Mouse (Mus musculus) small intestine, adult 2 months (tissue): Measurements from ENCODE around the gene Tomm40l. TPM values are rescaled to one million over a fixed set of nuclear protein-coding genes. Genes with fewer than 3 reads are reported as not detected.
A peak's percentile ranks its signal among the peaks of the same experiment; 100 is the strongest.

Experiments used
- H3K27ac ChIP-seq: fragments of 200-500 bp; 2 replicates; pipeline ENCODE4 v1.5.1; 2012; ENCODE audit warnings: low read depth, low read length, control low read depth, inconsistent platforms; ENCODE audit not compliant: insufficient read depth
- H3K27me3 ChIP-seq: fragments of 200-500 bp; 2 replicates; pipeline ENCODE4 v1.6.1; 2012; ENCODE audit warnings: mild to moderate bottlenecking, moderate library complexity, low read length, inconsistent platforms; ENCODE audit not compliant: control insufficient read depth, insufficient read depth
- H3K36me3 ChIP-seq: fragments of 200-500 bp; 2 replicates; pipeline ENCODE4 v1.6.1; 2012; ENCODE audit warnings: mild to moderate bottlenecking, low read length, control low read depth, inconsistent platforms; ENCODE audit not compliant: control insufficient read depth, insufficient read depth
- H3K4me1 ChIP-seq: fragments of 200-500 bp; 2 replicates; pipeline ENCODE4 v1.6.1; 2012; ENCODE audit warnings: low read length, inconsistent platforms, mixed read lengths; ENCODE audit not compliant: control insufficient read depth, insufficient read depth, insufficient read length
- H3K4me3 ChIP-seq: fragments of 200-500 bp; 2 replicates; pipeline ENCODE4 v1.5.1; 2012; ENCODE audit warnings: low read depth, mild to moderate bottlenecking, control low read depth, inconsistent platforms, low read length, moderate library complexity
- CTCF ChIP-seq: fragments of 200-500 bp; IDR thresholded peaks from 2 replicates; pipeline ENCODE4 v1.5.1; 2012; ENCODE audit warnings: low read depth, mild to moderate bottlenecking, control low read depth, inconsistent platforms, low read length, moderate library complexity, mixed read lengths; ENCODE audit not compliant: insufficient replicate concordance, insufficient read length; ENCODE audit errors: extremely low read depth
- POLR2A ChIP-seq: fragments of 200-500 bp; IDR thresholded peaks from 2 replicates; pipeline ENCODE4 v1.6.1; 2012; ENCODE audit warnings: low read depth, mild to moderate bottlenecking, control low read depth, inconsistent platforms, low read length, moderate library complexity
- WGBS: fragments of 180-500 bp; shearing (Covaris S2); methylation state at CpG from one replicate; pipeline ENCODE4 v1.1.7; 2018; 5-methylcytosine and 5-hydroxymethylcytosine counted together
- polyA plus RNA-seq: library from polyadenylated mRNA; depleted of rRNA; stranded (reverse); fragments of >200 nt; gene quantifications from 2 replicates; pipeline ENCODE4 v1.2.3, GENCODE M21; 2012

Gene Tomm40l
- polyA plus RNA-seq, 1 experiment: 21.2 TPM

GRCm38 (mm10) chr1:171239992-171240744 is 17.9 kb upstream of the Tomm40l start:
- TF ChIP-seq CTCF (no peak), POLR2A (no peak)
- Histone ChIP-seq H3K36me3 (peaks cover 75% of the 10 kb centered on the region), H3K27ac (peak overlapping the region; percentile 35; the same call in 1 of the 2 replicates), H3K4me3 (no peak overlapping the region), H3K4me1 (no peaks in the 10 kb centered on the region; the same call in 1 of the 2 replicates), H3K27me3 (no peaks in the 10 kb centered on the region)
- 75% methylated on average over 15 of the region's 15 CpGs for WGBS

GRCm38 (mm10) chr1:171238463-171238862 is 16.1 kb upstream of the Tomm40l start:
- peaks cover 80% of the 10 kb centered on the region for H3K36me3 ChIP-seq

GRCm38 (mm10) chr1:171237438-171237837 is 15.1 kb upstream of the Tomm40l start:
- no peaks in the 10 kb centered on the region; the same call in 1 of the 2 replicates for H3K4me1 ChIP-seq
- H3K36me3 ChIP-seq: peaks cover 79% of the 10 kb centered on the region
- WGBS: 71% methylated on average over 6 of the region's 6 CpGs
- no peak overlapping the region for H3K27ac ChIP-seq
- H3K27me3 ChIP-seq: no peaks in the 10 kb centered on the region
- TF ChIP-seq POLR2A (no peak), CTCF (no peak)
- no peak overlapping the region for H3K4me3 ChIP-seq

More at GRCm38 (mm10) chr1:171238463-171238862, 16.1 kb upstream of the Tomm40l start:
- no peak overlapping the region for H3K4me3 ChIP-seq
- WGBS: 64% methylated on average over 14 of the region's 14 CpGs
- no peaks in the 10 kb centered on the region; the same call in 1 of the 2 replicates for H3K4me1 ChIP-seq
- no peaks in the 10 kb centered on the region for H3K27me3 ChIP-seq
- TF ChIP-seq POLR2A: no peak
- TF ChIP-seq CTCF: peak; percentile 86
- H3K27ac ChIP-seq: no peak overlapping the region

GRCm38 (mm10) chr1:171235791-171236190 is 13.5 kb upstream of the Tomm40l start:
- H3K27ac ChIP-seq: no peak overlapping the region
- no peaks in the 10 kb centered on the region for H3K27me3 ChIP-seq
- TF ChIP-seq CTCF: no peak
- no peak for TF ChIP-seq POLR2A
- 77% methylated on average over 4 of the region's 4 CpGs for WGBS
- H3K36me3 ChIP-seq: peaks cover 69% of the 10 kb centered on the region
- no peaks in the 10 kb centered on the region for H3K4me1 ChIP-seq
- no peak overlapping the region for H3K4me3 ChIP-seq

- no peaks in the 10 kb centered on the region for H3K27me3 ChIP-seq
- WGBS: 82% methylated on average over 4 of the region's 4 CpGs
- no peaks in the 10 kb centered on the region for H3K4me1 ChIP-seq
- TF ChIP-seq CTCF (no peak), POLR2A (no peak)
- H3K4me3 ChIP-seq: no peak overlapping the region
- peaks cover 60% of the 10 kb centered on the region for H3K36me3 ChIP-seq
- peak overlapping the region; percentile 51; the same call in 1 of the 2 replicates for H3K27ac ChIP-seq
Measured at GRCm38 (mm10) chr1:171234538-171234937, 12.2 kb upstream of the Tomm40l start.

- Histone ChIP-seq H3K4me1 (no peaks in the 10 kb centered on the region), H3K27ac (peak within 1 kb of the TSS; percentile 51), H3K4me3 (peak within 1 kb of the TSS; percentile 56), H3K36me3 (peaks cover 56% of the 10 kb centered on the region), H3K27me3 (no peaks in the 10 kb centered on the region)
- no peak for TF ChIP-seq POLR2A
- no peak for TF ChIP-seq CTCF
- 82% methylated on average over 14 of the region's 14 CpGs for WGBS
Measured at GRCm38 (mm10) chr1:171234126-171234525, 11.8 kb upstream of the Tomm40l start, which contains the start of gene Fcer1g. Fcer1g (minus strand) TSS chr1:171234365.
